8 mouse cellular contexts compared by ENCODE assay signal in genomic region chr8:120421638-120422037, GRCm38 (mm10).
DNase-seq lines count a peak whose midpoint lies in the region; ATAC-seq and TF ChIP-seq lines count a peak whose summit lies in the region.

No protein-coding gene starts in this region.

- peaks cover 74% of the 10 kb centered on the region for H3K4me1 ChIP-seq in kidney, embryonic 14.5 days (ENCODE audit: control insufficient read depth, insufficient read depth, low read length)
- no peaks in the 10 kb centered on the region for H3K4me1 ChIP-seq in kidney, adult 2 months (ENCODE audit: control insufficient read depth, insufficient read depth, low read length)
- H3K4me1 ChIP-seq in limb, embryonic 10.5 days, result peaks cover 100% of the 10 kb centered on the region

- H3K4me3 ChIP-seq in kidney, embryonic 14.5 days (ENCODE audit: low read length), result no peak overlapping the region
- H3K4me3 ChIP-seq in kidney, adult 2 months (ENCODE audit: insufficient read depth, low read depth, low read length), result no peak overlapping the region
- H3K4me3 ChIP-seq in limb, embryonic 10.5 days, result no peak overlapping the region

- H3K27ac ChIP-seq in kidney, embryonic 14.5 days (ENCODE audit: low read depth, low read length), result peak overlapping the region; percentile 34; the same call in 1 of the 2 replicates
- no peak overlapping the region for H3K27ac ChIP-seq in kidney, adult 2 months (ENCODE audit: insufficient read depth, low read depth, low read length)
- H3K27ac ChIP-seq in limb, embryonic 10.5 days, result peak overlapping the region; percentile 68

- no peak for TF ChIP-seq POLR2A in kidney, adult 2 months (IDR thresholded peaks at IDR 0.05; ENCODE audit: low read depth, low read length)

- no peaks in the 10 kb centered on the region for H3K9me3 ChIP-seq in kidney, embryonic 14.5 days (ENCODE audit: control insufficient read depth, low read length)
- no peaks in the 10 kb centered on the region for H3K9me3 ChIP-seq in limb, embryonic 10.5 days (replicated peaks)

- no peak for DNase-seq in kidney, adult 2 months
- DNase-seq in adrenal gland, postnatal 10 days, result peak; percentile 79
- DNase-seq in gastrocnemius, postnatal 25 days, result peak; percentile 80
- no peak for DNase-seq in limb, embryonic 10.5 days (ENCODE audit: low spot score)
- no peak for DNase-seq in ovary, adult 18-20 months (ENCODE audit: low spot score)
- no peak for DNase-seq in frontal cortex, postnatal 14 days (ENCODE audit: low spot score in 2 of 2)
- DNase-seq in lung, adult 18-20 months, result no peak

- no peaks in the 10 kb centered on the region for H3K27me3 ChIP-seq in kidney, embryonic 14.5 days (ENCODE audit: control insufficient read depth, insufficient read depth, low read length)
- no peaks in the 10 kb centered on the region for H3K27me3 ChIP-seq in kidney, adult 2 months (replicated peaks; ENCODE audit: control insufficient read depth, insufficient read depth, low read length)
- H3K27me3 ChIP-seq in limb, embryonic 10.5 days (ENCODE audit: low read depth, poor library complexity, severe bottlenecking), result peaks cover 24% of the 10 kb centered on the region

- H3K4me2 ChIP-seq in kidney, embryonic 14.5 days (replicated peaks; ENCODE audit: low read depth, low read length), result no peak overlapping the region

- TF ChIP-seq CTCF in kidney, adult 2 months (conservative IDR thresholded peaks at IDR 0.05; ENCODE audit: insufficient read depth, insufficient read length, low read depth, low read length), result no peak

- H3K9ac ChIP-seq in kidney, embryonic 14.5 days (ENCODE audit: low read depth, low read length), result no peak overlapping the region

- no peaks in the 10 kb centered on the region for H3K36me3 ChIP-seq in kidney, embryonic 14.5 days (ENCODE audit: control insufficient read depth, insufficient read depth, low read length)
- no peaks in the 10 kb centered on the region for H3K36me3 ChIP-seq in kidney, adult 2 months (ENCODE audit: control insufficient read depth, insufficient read depth, low read length)
- H3K36me3 ChIP-seq in limb, embryonic 10.5 days, result no peaks in the 10 kb centered on the region

- no peak for ATAC-seq in kidney, embryonic 14.5 days (ENCODE audit: low FRiP score, low TSS enrichment)

- 11% methylated on average over 9 of the region's 9 CpGs for WGBS in kidney, embryonic 14.5 days
- WGBS in kidney, adult 2 months, result 54% methylated on average over 9 of the region's 9 CpGs
- WGBS in limb, embryonic 10.5 days, result 1% methylated on average over 9 of the region's 9 CpGs

Comparison
In these comparisons a context has a peak if more than half of its experiments do, and no peak if none do; other contexts are left out.
1. DNase-seq: peak in adrenal gland, postnatal 10 days (single experiment) and gastrocnemius, postnatal 25 days (single experiment); none in kidney, adult 2 months (single experiment), limb, embryonic 10.5 days (single experiment), ovary, adult 18-20 months (single experiment), frontal cortex, postnatal 14 days (0 of 2) and lung, adult 18-20 months (0 of 2).